Mouse (Mus musculus): ENCODE results near the gene Usp36. TPM values are rescaled to one million over a fixed set of nuclear protein-coding genes. Genes with fewer than 3 reads are reported as not detected.

The Usp36 gene
- polyA plus RNA-seq, 1 experiment from 2014 or later = 25.6 TPM

DNA sequence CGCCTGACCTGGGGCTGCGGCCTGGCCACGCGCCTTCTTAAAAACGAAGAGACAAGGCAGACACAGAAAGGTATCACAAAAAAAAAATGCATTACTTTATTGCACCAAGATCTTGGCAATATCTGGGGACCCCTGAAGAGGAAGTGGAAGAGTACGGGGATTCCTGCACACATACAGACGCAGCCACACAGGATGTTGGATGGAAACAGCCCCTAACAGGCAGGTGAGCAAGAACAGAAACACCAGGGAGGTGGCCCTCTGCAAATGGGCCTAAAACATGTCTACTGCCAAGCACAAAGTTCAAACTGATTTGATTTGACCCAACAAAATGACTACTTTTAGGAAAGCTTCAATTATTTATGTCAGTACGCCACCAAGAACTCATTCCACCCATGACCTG lies 30.5 kb downstream of the Usp36 start:
- Histone ChIP-seq H3K4me1 (peaks cover 6% of the 10 kb centered on the region), H3K4me3 (no peak overlapping the region), H3K27ac (no peak overlapping the region), H3K27me3 (ENCODE audit: low read depth, poor library complexity, severe bottlenecking) (no peaks in the 10 kb centered on the region), H3K36me3 (peaks cover 87% of the 10 kb centered on the region), H3K9me3 (replicated peaks) (no peaks in the 10 kb centered on the region)
- WGBS = 99% methylated on average over 8 of the region's 8 CpGs
- no peak for DNase-seq (ENCODE audit: low spot score)

DNA sequence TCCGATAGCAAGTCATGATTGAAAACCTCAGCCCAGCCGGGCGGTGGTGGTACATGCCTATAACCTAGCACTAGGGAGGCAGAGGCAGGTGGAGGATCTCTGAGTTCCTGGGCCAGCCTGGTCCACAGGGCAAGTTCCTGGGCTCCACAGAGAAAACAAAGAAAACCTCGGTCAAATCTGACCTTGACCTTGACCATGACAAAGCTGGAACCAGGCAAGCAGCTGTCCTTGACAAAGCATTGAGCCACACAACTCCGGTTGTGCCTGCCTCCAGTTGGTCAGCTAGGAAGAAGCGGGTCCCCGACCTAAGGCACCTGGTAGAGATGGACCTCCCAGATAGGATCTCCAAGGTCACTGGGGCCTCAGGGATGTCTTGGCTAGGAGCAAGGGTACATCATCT lies 33.7 kb downstream of the Usp36 start:
- H3K27ac ChIP-seq = no peak overlapping the region
- peaks cover 19% of the 10 kb centered on the region for H3K4me1 ChIP-seq
- DNase-seq (ENCODE audit: low spot score) = no peak
- H3K4me3 ChIP-seq = no peak overlapping the region
- peaks cover 55% of the 10 kb centered on the region for H3K36me3 ChIP-seq
- WGBS = 93% methylated on average over 7 of the region's 7 CpGs
- no peaks in the 10 kb centered on the region for H3K27me3 ChIP-seq (ENCODE audit: low read depth, poor library complexity, severe bottlenecking)
- no peaks in the 10 kb centered on the region for H3K9me3 ChIP-seq (replicated peaks)

DNA sequence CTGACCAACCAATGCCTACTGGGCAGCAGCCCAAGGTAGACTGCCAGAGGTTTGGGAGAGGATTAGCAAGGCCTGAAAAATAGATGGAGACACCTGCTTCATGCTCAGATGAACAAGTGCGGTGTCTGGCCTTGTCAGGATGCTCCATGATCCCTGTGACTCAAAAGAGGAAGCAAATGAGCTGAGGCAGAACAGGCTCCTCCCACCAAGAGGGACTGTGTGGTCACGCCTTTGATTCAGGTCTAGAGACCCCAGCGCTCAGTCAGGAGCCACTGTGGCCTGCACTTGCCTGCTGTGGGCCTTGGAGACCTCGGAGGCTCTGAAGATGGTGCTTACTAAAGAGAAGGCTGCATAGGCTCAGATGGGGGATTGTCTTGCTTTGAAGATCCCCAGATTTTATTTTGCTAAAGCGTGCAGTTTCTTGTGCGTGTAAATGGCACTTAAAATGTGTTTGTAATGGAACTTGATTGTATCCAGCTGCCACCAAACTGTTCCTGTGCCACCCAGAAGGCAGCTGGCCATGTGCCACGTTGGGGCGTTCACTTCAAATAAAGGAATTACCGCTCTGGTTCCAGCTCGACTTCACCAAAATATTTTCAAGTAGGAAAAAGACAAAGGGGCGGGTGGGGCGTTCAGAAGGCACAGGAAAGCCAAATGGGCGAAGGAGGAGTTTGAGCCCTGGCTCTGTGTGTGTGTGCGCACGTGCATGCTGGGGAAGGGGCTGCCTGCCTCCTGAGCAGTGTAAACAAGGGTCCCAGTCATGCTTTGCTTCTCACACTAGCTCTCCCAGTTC lies 35.7 kb downstream of the Usp36 start:
- no peaks in the 10 kb centered on the region for H3K27me3 ChIP-seq (ENCODE audit: low read depth, poor library complexity, severe bottlenecking)
- peaks cover 35% of the 10 kb centered on the region for H3K36me3 ChIP-seq
- H3K9me3 ChIP-seq (replicated peaks) = no peaks in the 10 kb centered on the region
- H3K27ac ChIP-seq = peak overlapping the region; percentile 68
- 71% methylated on average over 15 of the region's 15 CpGs for WGBS
- H3K4me3 ChIP-seq = no peak overlapping the region
- peaks cover 25% of the 10 kb centered on the region for H3K4me1 ChIP-seq
- DNase-seq (ENCODE audit: low spot score) = no peak

DNA sequence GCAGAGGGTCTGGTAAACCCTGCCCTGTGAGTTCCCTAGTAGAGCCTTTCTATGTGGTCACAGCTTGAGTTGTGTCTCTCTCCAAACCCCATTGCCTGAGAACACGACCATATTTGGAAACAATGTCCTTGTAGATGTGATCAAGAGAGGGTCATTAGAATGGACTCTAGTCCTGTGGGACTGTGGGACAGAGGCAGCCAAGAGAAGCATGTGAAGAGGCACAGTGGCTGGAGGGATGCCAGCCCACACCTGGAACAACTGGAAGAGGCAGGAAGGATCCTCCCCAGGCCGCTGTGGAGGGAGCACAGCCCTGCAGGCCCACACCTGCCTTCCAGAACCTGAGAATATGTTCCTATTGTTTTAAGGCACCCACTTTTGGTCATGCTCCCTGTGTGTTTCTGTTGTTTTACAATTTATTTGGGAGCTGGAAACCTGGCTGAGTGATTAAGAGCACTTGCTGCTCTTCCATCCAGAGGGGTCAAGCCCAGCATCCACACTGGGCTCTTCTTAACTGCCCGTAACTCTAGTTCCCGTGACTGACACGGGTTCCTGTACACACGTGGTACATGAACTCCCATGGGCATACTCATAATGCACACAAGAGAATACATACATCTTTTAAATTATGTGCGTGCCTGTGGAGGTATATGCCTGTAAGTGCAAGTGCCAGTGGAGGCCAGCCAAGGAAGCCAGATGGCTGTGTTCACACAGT lies 36.4 kb downstream of the Usp36 start:
- Histone ChIP-seq H3K27ac (peak overlapping the region; percentile 68), H3K36me3 (peaks cover 27% of the 10 kb centered on the region), H3K27me3 (ENCODE audit: low read depth, poor library complexity, severe bottlenecking) (no peaks in the 10 kb centered on the region), H3K4me1 (peaks cover 32% of the 10 kb centered on the region), H3K9me3 (replicated peaks) (no peaks in the 10 kb centered on the region), H3K4me3 (no peak overlapping the region)
- DNase-seq (ENCODE audit: low spot score) = no peak
- 89% methylated on average over 7 of the region's 7 CpGs for WGBS

DNA sequence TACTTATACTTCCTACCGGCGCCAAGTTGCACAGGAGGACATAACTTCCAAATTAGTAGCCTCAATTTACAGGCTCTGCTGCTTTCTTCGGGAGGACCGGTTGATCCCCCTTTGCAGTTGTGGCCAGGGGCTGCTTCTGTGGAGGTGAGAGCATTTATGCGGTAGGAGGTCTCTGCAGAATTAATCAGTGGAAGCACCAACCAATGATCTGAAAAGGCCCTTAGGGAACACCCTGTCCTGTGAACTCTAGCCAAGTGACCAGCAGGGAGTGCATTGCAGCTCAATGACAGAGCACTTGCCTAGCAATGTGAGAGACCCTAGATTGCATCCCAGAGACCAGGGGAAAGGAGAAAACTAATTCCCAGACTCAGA lies 41.0 kb downstream of the Usp36 start:
- WGBS = under 1% methylated on average over 5 of the region's 5 CpGs

DNA sequence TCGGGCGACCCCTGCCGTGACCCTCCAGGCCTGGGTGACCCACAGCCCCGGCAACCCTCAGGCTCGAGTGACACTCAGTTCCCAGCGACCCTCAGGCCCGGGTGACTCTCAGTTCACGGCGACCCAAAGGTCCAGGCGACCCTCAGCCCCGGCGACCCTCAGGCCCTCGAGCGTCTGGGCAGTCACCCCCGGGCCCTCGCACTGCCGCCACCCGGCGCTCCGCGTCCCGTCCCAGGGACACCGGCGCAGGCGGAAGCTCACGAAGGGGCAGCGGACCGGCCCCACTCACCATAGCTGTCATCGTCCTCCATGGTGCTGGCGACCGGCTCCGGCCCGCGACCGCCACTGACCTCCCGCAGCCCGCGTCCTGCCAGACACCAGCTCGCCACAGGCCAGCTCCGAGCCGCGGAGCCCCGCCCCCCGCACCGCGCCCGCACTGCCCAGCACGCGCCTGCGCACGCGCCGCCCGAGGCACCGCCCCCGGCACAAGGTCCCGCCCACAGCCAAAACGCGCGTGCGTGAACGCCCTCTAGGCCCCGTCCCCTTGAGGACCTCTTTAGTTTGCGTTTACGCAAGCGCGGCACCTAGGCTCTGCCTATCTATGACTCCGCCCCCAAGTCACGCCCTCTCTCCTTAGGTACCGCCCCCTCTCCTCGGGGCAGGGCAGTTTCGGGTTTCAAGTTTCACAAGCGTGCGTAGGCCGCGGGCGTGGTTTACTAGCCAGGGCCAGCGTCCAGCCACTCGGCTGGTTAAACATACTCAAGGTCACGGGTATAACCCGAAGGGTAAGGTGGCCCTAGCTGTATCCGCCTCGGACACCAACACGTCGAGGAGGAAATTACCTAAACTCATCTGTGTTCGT lies 41.7 kb downstream of the Usp36 start, which contains the start of gene Cyth1:
Cyth1 (minus strand) TSS at position 443 of the 862 bp plus-strand sequence.
- Histone ChIP-seq H3K9me3 (replicated peaks) (no peaks in the 10 kb centered on the region), H3K36me3 (no peaks in the 10 kb centered on the region), H3K27me3 (ENCODE audit: low read depth, poor library complexity, severe bottlenecking) (no peaks in the 10 kb centered on the region), H3K4me3 (peak within 1 kb of the TSS; percentile 97), H3K4me1 (peaks cover 41% of the 10 kb centered on the region), H3K27ac (peak within 1 kb of the TSS; percentile 95)
- under 1% methylated on average over 81 of the region's 86 CpGs for WGBS
- DNase-seq (ENCODE audit: low spot score) = peak; percentile 100

More for the DNA sequence above, 41.0 kb downstream of the Usp36 start:
- no peak for DNase-seq (ENCODE audit: low spot score)
- H3K4me1 ChIP-seq = peaks cover 47% of the 10 kb centered on the region
- H3K36me3 ChIP-seq = no peaks in the 10 kb centered on the region
- no peaks in the 10 kb centered on the region for H3K27me3 ChIP-seq (ENCODE audit: low read depth, poor library complexity, severe bottlenecking)
- H3K9me3 ChIP-seq (replicated peaks) = no peaks in the 10 kb centered on the region
- peak overlapping the region; percentile 97 for H3K4me3 ChIP-seq
- peak overlapping the region; percentile 95 for H3K27ac ChIP-seq

DNA sequence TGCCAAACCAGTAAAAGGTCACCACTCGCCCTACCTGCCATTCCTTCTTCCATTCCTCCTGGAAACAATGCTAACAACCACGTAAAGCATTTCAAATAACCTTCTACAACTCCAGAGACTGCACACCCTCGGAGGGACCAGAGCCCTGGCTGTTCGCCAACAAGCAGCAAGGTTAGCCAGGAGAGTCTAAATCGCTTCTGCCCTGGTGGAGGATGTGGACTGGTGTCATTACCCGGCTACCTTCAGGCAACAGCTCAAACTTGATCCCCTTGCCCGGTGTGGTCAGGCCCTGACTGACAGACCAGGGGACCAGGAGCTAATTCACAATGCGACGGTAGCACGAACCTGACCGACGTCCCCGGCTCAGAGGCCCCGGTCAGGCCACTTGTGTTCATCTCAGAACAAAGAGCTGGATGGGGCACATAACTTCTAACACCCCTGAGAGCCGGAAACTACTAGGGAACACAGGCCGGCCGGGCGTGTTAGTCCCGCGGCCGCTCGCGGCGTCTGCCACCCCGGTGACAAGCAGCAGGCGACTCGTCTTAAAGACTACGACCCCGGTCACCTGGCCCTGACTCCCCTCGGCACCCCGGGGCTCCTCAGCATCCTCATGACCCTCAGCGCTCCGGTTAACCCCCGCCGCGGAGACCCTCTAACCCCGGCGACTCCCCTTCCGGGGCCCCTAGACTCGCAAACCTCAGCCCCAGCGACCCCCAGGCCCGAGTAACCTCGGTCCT lies 42.5 kb downstream of the Usp36 start:
- 3% methylated on average over 43 of the region's 43 CpGs for WGBS
- H3K27me3 ChIP-seq (ENCODE audit: low read depth, poor library complexity, severe bottlenecking) = no peaks in the 10 kb centered on the region
- peaks cover 44% of the 10 kb centered on the region for H3K4me1 ChIP-seq
- peak overlapping the region; percentile 95 for H3K27ac ChIP-seq
- H3K9me3 ChIP-seq (replicated peaks) = no peaks in the 10 kb centered on the region
- H3K4me3 ChIP-seq = peak overlapping the region; percentile 97
- peak; percentile 75 for DNase-seq (ENCODE audit: low spot score)
- no peaks in the 10 kb centered on the region for H3K36me3 ChIP-seq

DNA sequence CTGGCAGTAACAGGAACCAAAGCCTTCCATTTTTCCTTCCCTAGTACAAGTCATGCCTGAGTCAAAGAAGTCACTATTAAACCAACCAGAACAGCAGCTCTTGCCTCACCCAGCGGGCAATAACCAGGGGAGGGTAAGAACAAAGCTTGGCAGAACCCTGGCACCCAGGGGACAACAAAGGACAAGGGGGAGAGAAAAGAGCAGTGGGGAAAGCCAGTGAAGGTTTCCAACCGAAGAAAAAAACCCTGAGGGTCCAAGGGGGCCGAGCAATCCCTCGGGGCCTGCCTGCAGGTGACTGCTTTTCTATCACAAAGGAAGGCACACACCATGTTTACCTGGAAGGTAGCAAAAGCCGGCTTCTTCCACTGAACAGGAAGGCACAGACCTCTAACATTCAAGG lies 43.3 kb downstream of the Usp36 start:
- H3K27ac ChIP-seq = peak overlapping the region; percentile 95
- 72% methylated on average over 5 of the region's 5 CpGs for WGBS
- peak overlapping the region; percentile 97 for H3K4me3 ChIP-seq
- no peaks in the 10 kb centered on the region for H3K27me3 ChIP-seq (ENCODE audit: low read depth, poor library complexity, severe bottlenecking)
- peaks cover 52% of the 10 kb centered on the region for H3K4me1 ChIP-seq
- H3K9me3 ChIP-seq (replicated peaks) = no peaks in the 10 kb centered on the region
- H3K36me3 ChIP-seq = no peaks in the 10 kb centered on the region
- no peak for DNase-seq (ENCODE audit: low spot score)

DNA sequence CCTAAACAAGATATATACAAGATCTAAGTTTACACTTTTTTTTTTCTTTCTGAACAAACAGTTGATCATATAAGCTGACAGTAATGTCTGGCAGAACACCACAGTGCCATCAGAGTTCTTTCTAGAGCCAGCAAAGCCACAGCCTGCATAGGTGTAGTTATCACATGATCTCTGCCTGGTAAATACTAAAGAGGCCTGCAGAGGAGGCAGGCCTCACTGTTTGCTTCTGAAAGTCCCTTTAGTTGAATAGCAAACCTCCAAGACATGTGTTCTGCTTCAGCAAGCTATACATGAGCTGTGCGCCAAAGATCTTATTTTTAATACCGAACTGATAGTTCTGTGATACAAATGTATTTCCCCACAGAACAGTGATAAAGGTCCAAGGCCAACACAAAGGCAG lies 44.9 kb downstream of the Usp36 start:
- no peak overlapping the region for H3K27ac ChIP-seq
- H3K36me3 ChIP-seq = no peaks in the 10 kb centered on the region
- no peak overlapping the region for H3K4me3 ChIP-seq
- WGBS = 95% methylated on average over 2 of the region's 2 CpGs
- H3K9me3 ChIP-seq (replicated peaks) = no peaks in the 10 kb centered on the region
- H3K4me1 ChIP-seq = peaks cover 64% of the 10 kb centered on the region
- no peaks in the 10 kb centered on the region for H3K27me3 ChIP-seq (ENCODE audit: low read depth, poor library complexity, severe bottlenecking)
- DNase-seq (ENCODE audit: low spot score) = no peak

DNA sequence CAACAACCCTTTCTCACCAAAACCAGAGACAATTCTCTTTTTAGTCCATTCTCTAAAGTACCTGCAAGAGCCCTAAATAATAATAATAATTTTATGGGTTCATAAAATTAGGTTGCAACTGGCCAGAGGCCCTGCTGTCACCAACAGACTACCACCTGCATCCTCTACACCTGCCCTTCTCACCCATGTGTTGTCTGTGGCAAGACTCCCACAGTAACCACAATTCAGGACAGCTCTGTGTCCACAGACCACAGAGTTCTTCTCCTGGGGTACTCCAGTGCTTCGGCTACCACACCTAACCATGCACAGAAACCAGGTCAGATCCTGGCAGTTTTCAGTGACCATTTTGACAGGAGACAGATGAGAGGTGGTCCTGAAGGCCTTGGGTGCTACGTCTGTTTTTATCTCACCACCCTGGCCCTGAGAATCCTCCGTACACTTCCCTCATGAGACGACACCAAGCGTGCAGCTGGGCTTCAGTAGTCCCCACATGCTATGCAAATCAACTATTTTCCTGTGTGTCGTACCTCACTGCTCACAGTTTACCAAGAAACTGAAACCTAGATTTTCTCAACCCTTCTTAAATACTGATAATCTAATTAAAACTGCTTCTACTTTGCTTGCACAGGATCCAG lies 46.3 kb downstream of the Usp36 start:
- Histone ChIP-seq H3K4me3 (no peak overlapping the region), H3K36me3 (no peaks in the 10 kb centered on the region), H3K27me3 (ENCODE audit: low read depth, poor library complexity, severe bottlenecking) (no peaks in the 10 kb centered on the region), H3K4me1 (peaks cover 66% of the 10 kb centered on the region), H3K27ac (no peak overlapping the region), H3K9me3 (replicated peaks) (no peaks in the 10 kb centered on the region)
- no peak for DNase-seq (ENCODE audit: low spot score)
- 89% methylated on average over 6 of the region's 6 CpGs for WGBS

DNA sequence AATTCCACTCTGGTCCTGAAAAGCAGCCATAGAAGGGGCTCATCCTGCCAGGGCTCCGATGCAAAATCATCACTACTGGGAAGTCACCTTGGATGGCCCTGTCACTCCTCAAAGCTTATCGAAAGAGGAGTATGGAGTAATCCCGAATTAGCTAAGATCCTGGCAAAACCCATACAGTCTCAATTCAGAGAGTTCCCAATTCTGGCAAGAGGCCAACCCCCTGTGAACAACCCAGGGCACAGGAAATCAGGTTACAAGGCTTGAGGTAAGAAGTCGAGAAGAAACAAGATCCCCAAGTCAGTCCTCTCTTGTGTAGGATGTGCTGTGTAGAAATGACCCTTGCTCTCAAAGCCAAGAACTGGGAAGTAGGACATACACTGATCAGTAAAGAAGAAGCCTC lies 47.5 kb downstream of the Usp36 start:
- H3K4me3 ChIP-seq = no peak overlapping the region
- DNase-seq (ENCODE audit: low spot score) = no peak
- no peaks in the 10 kb centered on the region for H3K9me3 ChIP-seq (replicated peaks)
- 86% methylated on average over 4 of the region's 4 CpGs for WGBS
- H3K27ac ChIP-seq = peak overlapping the region; percentile 4; the same call in 1 of the 2 replicates
- H3K4me1 ChIP-seq = peaks cover 69% of the 10 kb centered on the region
- H3K36me3 ChIP-seq = no peaks in the 10 kb centered on the region
- H3K27me3 ChIP-seq (ENCODE audit: low read depth, poor library complexity, severe bottlenecking) = no peaks in the 10 kb centered on the region

DNA sequence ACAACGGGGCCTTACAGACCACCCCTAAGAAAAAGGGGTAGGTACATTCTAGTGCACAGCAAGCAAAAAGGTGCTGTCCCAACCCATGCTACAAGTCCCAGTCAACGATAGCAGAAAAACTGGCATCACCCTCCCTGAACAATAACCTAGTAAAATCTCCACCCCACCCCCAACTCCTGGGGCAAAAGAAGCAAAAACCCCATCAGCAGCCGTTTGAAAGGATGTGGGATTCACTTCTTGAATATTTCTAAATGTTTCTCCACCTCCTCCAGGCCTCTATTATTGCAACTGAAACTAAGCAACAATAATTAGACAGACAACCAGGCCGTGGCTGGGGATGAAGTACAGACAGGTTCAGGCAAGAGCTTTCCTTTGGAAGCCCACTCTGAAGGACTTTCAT lies 49.7 kb downstream of the Usp36 start:
- peak overlapping the region; percentile 37; the same call in 1 of the 2 replicates for H3K4me3 ChIP-seq
- H3K4me1 ChIP-seq = peaks cover 64% of the 10 kb centered on the region
- no peaks in the 10 kb centered on the region for H3K27me3 ChIP-seq (ENCODE audit: low read depth, poor library complexity, severe bottlenecking)
- no peak for DNase-seq (ENCODE audit: low spot score)
- no peaks in the 10 kb centered on the region for H3K9me3 ChIP-seq (replicated peaks)
- WGBS = 74% methylated on average over 4 of the region's 4 CpGs
- H3K27ac ChIP-seq = peak overlapping the region; percentile 91
- no peaks in the 10 kb centered on the region for H3K36me3 ChIP-seq
